Mouse (Mus musculus) intestine, embryonic 16.5 days (tissue): ENCODE results near the gene Clec10a. TPM values are rescaled to one million over a fixed set of nuclear protein-coding genes. Genes with fewer than 3 reads are reported as not detected.

Experiments
- ATAC-seq: fragments of 200-750 bp; cut with Nextera tagmentation; 2 replicates; pipeline ENCODE4 v1.8.0; 2017; ENCODE audit warnings: moderate TSS enrichment, moderate library complexity
- H3K27ac ChIP-seq: fragments of 300-500 bp; sonication (generic); 2 replicates; pipeline ENCODE4 v1.5.1; 2014; ENCODE audit warnings: mild to moderate bottlenecking, low read length
- H3K27me3 ChIP-seq: fragments of 300-500 bp; sonication (generic); replicated peaks from 2 replicates; pipeline ENCODE4 v1.6.1; 2014; ENCODE audit warnings: low read length, control low read depth, mixed read lengths; ENCODE audit not compliant: control insufficient read depth, insufficient read depth
- H3K36me3 ChIP-seq: fragments of 300-500 bp; sonication (generic); 2 replicates; pipeline ENCODE4 v1.6.1; 2014; ENCODE audit warnings: low read length, control low read depth; ENCODE audit not compliant: control insufficient read depth, insufficient read depth
- H3K4me1 ChIP-seq: fragments of 300-500 bp; sonication (generic); 2 replicates; pipeline ENCODE4 v1.6.1; 2014; ENCODE audit warnings: low read length, control low read depth, mixed read lengths; ENCODE audit not compliant: control insufficient read depth, insufficient read depth
- H3K4me2 ChIP-seq: fragments of 300-500 bp; sonication (generic); 2 replicates; pipeline ENCODE4 v1.6.1; 2014; ENCODE audit warnings: low read depth, low read length, control low read depth
- H3K4me3 ChIP-seq: fragments of 300-500 bp; sonication (generic); 2 replicates; pipeline ENCODE4 v1.5.1; 2014; ENCODE audit warnings: mild to moderate bottlenecking, low read length
- H3K9ac ChIP-seq: fragments of 300-500 bp; sonication (generic); 2 replicates; pipeline ENCODE4 v1.6.1; 2014; ENCODE audit warnings: low read depth, low read length
- H3K9me3 ChIP-seq: fragments of 300-500 bp; sonication (generic); 2 replicates; pipeline ENCODE4 v1.6.1; 2016; ENCODE audit warnings: low read length, control low read depth; ENCODE audit not compliant: control insufficient read depth
- WGBS: fragments of 180-500 bp; shearing (Covaris S2); extraction: QIAGEN DNeasy Blood & Tissue Kit; methylation state at CpG from one replicate; pipeline ENCODE4 v1.1.7; 2014; 5-methylcytosine and 5-hydroxymethylcytosine counted together
- polyA plus RNA-seq: library from polyadenylated mRNA; unstranded; fragments of >200 nt; fragmentation: Nextera tagmentation; extraction: Ambion mirVana; gene quantifications from 2 replicates; pipeline ENCODE4 v1.2.1, GENCODE M21; 2015

The Clec10a gene
- polyA plus RNA-seq, 1 experiment from 2014 or later: 1.7 TPM

GRCm38 (mm10) chr11:70177647-70178046 lies 21.6 kb downstream of the Clec10a start:
- H3K9me3 ChIP-seq: no peaks in the 10 kb centered on the region
- no peak for ATAC-seq
- no peak overlapping the region for H3K27ac ChIP-seq
- no peaks in the 10 kb centered on the region for H3K27me3 ChIP-seq
- no peak overlapping the region for H3K4me2 ChIP-seq
- no peaks in the 10 kb centered on the region for H3K36me3 ChIP-seq
- H3K4me1 ChIP-seq: no peaks in the 10 kb centered on the region
- H3K4me3 ChIP-seq: no peak overlapping the region
- 73% methylated on average over 8 of the region's 8 CpGs for WGBS
- H3K9ac ChIP-seq: no peak overlapping the region

- no peaks in the 10 kb centered on the region for H3K9me3 ChIP-seq
- no peak overlapping the region for H3K4me2 ChIP-seq
- H3K27me3 ChIP-seq: no peaks in the 10 kb centered on the region
- no peak overlapping the region for H3K9ac ChIP-seq
- WGBS: 85% methylated on average over 11 of the region's 11 CpGs
- no peak overlapping the region for H3K27ac ChIP-seq
- no peaks in the 10 kb centered on the region for H3K4me1 ChIP-seq
- no peak for ATAC-seq
- no peaks in the 10 kb centered on the region for H3K36me3 ChIP-seq
- no peak overlapping the region for H3K4me3 ChIP-seq
Observed at GRCm38 (mm10) chr11:70178311-70178710, 22.3 kb downstream of the Clec10a start.

GRCm38 (mm10) chr11:70178756-70179155 lies 22.8 kb downstream of the Clec10a start:
- whole genome bisulfite sequencing: 78% methylated on average over 11 of the region's 11 CpGs
- Histone ChIP-seq H3K9ac (no peak overlapping the region), H3K4me1 (no peaks in the 10 kb centered on the region), H3K36me3 (no peaks in the 10 kb centered on the region), H3K4me3 (no peak overlapping the region), H3K27me3 (no peaks in the 10 kb centered on the region), H3K27ac (no peak overlapping the region), H3K9me3 (no peaks in the 10 kb centered on the region), H3K4me2 (no peak overlapping the region)
- no peak for ATAC-seq

GRCm38 (mm10) chr11:70179401-70179800 lies 23.4 kb downstream of the Clec10a start:
- no peaks in the 10 kb centered on the region for H3K27me3 ChIP-seq
- H3K4me2 ChIP-seq: no peak overlapping the region
- 38% methylated on average over 14 of the region's 14 CpGs for WGBS
- no peaks in the 10 kb centered on the region for H3K9me3 ChIP-seq
- no peak overlapping the region for H3K9ac ChIP-seq
- no peak overlapping the region for H3K27ac ChIP-seq
- no peak for ATAC-seq
- H3K4me1 ChIP-seq: no peaks in the 10 kb centered on the region
- H3K4me3 ChIP-seq: no peak overlapping the region
- H3K36me3 ChIP-seq: no peaks in the 10 kb centered on the region

- H3K9ac ChIP-seq: no peak overlapping the region
- WGBS: 93% methylated on average over 4 of the region's 4 CpGs
- no peaks in the 10 kb centered on the region for H3K4me1 ChIP-seq
- no peak overlapping the region for H3K4me3 ChIP-seq
- no peak for ATAC-seq
- no peak overlapping the region for H3K4me2 ChIP-seq
- H3K36me3 ChIP-seq: no peaks in the 10 kb centered on the region
- no peaks in the 10 kb centered on the region for H3K27me3 ChIP-seq
- no peak overlapping the region for H3K27ac ChIP-seq
- no peaks in the 10 kb centered on the region for H3K9me3 ChIP-seq
Observed at GRCm38 (mm10) chr11:70180496-70180895, 24.5 kb downstream of the Clec10a start.

- Histone ChIP-seq H3K9me3 (no peaks in the 10 kb centered on the region), H3K27me3 (no peaks in the 10 kb centered on the region), H3K4me3 (no peak overlapping the region), H3K27ac (no peak overlapping the region), H3K9ac (no peak overlapping the region), H3K36me3 (no peaks in the 10 kb centered on the region), H3K4me2 (no peak overlapping the region), H3K4me1 (no peaks in the 10 kb centered on the region)
- 58% methylated on average over 7 of the region's 7 CpGs for WGBS
- no peak for ATAC-seq
Observed at GRCm38 (mm10) chr11:70185120-70185519, 29.1 kb downstream of the Clec10a start.

GRCm38 (mm10) chr11:70189319-70190134 lies 33.5 kb downstream of the Clec10a start:
- Histone ChIP-seq H3K27ac (no peak overlapping the region), H3K9me3 (no peaks in the 10 kb centered on the region), H3K4me1 (no peaks in the 10 kb centered on the region), H3K4me2 (no peak overlapping the region), H3K4me3 (no peak overlapping the region), H3K27me3 (no peaks in the 10 kb centered on the region), H3K36me3 (no peaks in the 10 kb centered on the region), H3K9ac (no peak overlapping the region)
- ATAC-seq: no peak
- WGBS: 84% methylated on average over 28 of the region's 28 CpGs

- no peak overlapping the region for H3K4me2 ChIP-seq
- no peaks in the 10 kb centered on the region for H3K9me3 ChIP-seq
- no peak overlapping the region for H3K9ac ChIP-seq
- H3K4me3 ChIP-seq: no peak overlapping the region
- no peaks in the 10 kb centered on the region for H3K27me3 ChIP-seq
- H3K4me1 ChIP-seq: no peaks in the 10 kb centered on the region
- no peak for ATAC-seq
- no peak overlapping the region for H3K27ac ChIP-seq
- no peaks in the 10 kb centered on the region for H3K36me3 ChIP-seq
- WGBS: 79% methylated on average over 6 of the region's 6 CpGs
Observed at GRCm38 (mm10) chr11:70191188-70191587, 35.2 kb downstream of the Clec10a start.

GRCm38 (mm10) chr11:70192157-70192556 lies 36.2 kb downstream of the Clec10a start:
- no peaks in the 10 kb centered on the region for H3K4me1 ChIP-seq
- no peak overlapping the region for H3K4me3 ChIP-seq
- H3K9ac ChIP-seq: no peak overlapping the region
- H3K27me3 ChIP-seq: no peaks in the 10 kb centered on the region
- ATAC-seq: no peak
- no peak overlapping the region for H3K27ac ChIP-seq
- H3K9me3 ChIP-seq: no peaks in the 10 kb centered on the region
- H3K4me2 ChIP-seq: no peak overlapping the region
- H3K36me3 ChIP-seq: no peaks in the 10 kb centered on the region
- WGBS: 80% methylated on average over 4 of the region's 4 CpGs
